Mouse (Mus musculus) megakaryocyte progenitor cell, adult 5-6 weeks (primary cell): ENCODE data around the gene Capn13. TPM values are rescaled to one million over a fixed set of nuclear protein-coding genes. Genes with fewer than 3 reads are reported as not detected.

Experiments
- ATAC-seq: replicated peaks from 2 replicates; pipeline ENCODE4 v1.8.0; 2016; ENCODE audit warnings: mild to moderate bottlenecking, moderate TSS enrichment, inconsistent platforms; ENCODE audit not compliant: poor library complexity
- total RNA-seq, 2 experiments: library from RNA; stranded (forward) in 1 of 2; stranded (reverse) in 1 of 2; fragments of 157-497, 149-512 nt in 1 of 2; fragments of 200-1000 nt in 1 of 2; gene quantifications; 2 replicates each; pipeline versions ENCODE4 v1.2.3 to v1.2.4; 2015 to 2017

Gene Capn13
- 0.07 and 0.12 TPM in 2 replicates for total RNA-seq (2015)
- 0.08 and 0.51 TPM in 2 replicates for total RNA-seq (2017)

GRCm38 (mm10) chr17:73400862-73401261 lies at the start of gene Capn13:
Gene Capn13, minus strand, starts transcription at chr17:73400866.
- ATAC-seq = peak; percentile 89

- ATAC-seq = no peak
These were observed 48.4 kb upstream of the Capn13 start for GRCm38 (mm10) chr17:73449104-73449503.

GRCm38 (mm10) chr17:73440798-73441197 lies 40.1 kb upstream of the Capn13 start:
- ATAC-seq = no peak

DNA sequence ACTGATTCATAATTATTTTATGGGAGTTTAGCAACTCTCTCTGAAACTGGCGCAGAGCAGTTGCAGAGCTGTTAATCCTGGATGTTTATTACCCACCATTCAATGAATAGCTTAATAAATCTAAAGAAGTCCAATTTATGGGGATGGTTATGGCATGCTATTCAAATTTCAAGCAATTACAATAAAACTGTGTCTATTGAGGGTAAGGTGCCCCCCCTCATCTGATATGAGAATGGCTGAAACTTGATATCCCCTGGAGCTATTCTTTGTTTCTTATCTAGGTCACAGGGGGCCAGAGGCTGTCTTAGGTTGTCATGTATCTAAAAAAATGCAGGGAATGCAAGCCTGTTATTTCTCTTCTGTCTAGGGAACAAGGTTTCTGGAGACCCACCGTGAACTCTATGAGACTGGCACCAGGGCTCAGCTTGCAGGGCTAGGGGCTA lies 31.9 kb upstream of the Capn13 start:
- no peak for ATAC-seq

DNA sequence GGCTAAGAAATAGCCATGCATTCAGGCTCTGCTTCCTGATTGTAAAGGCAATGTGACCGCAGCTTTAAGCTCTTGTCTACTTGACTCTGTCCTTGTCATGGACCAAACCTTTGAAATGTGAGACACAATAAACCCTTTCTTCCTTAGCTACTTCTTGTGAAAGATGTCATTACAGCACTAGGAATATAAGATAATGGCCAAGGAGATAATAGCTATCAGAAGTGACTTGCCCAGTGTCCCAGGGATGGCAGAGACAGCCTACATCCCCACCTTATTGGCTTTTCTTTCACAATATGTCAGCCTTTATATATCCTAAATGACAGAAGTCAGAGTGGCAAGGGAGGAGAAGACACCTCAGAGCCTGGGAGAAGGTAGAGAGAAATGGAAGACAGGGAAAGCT lies 31.4 kb upstream of the Capn13 start:
- no peak for ATAC-seq

DNA sequence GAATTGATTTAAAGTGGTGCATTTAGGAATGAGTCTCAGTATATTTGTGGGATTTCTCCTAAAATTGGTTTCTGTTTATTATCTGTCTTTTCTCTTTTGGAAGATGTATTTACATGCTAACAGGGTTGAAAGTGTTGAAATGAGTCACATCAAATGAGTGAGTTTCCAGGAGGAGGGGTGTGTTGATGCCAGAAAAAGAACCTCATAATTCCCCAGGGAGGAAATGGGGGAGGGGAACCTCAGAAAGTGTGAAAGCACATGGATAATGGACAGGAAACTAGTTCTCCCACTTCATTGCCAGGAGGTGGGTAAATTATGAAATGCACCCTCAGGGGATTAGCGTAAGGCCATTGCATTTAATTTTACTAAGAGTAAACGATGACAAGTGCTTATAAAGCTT lies 16.7 kb upstream of the Capn13 start:
- no peak for ATAC-seq

DNA sequence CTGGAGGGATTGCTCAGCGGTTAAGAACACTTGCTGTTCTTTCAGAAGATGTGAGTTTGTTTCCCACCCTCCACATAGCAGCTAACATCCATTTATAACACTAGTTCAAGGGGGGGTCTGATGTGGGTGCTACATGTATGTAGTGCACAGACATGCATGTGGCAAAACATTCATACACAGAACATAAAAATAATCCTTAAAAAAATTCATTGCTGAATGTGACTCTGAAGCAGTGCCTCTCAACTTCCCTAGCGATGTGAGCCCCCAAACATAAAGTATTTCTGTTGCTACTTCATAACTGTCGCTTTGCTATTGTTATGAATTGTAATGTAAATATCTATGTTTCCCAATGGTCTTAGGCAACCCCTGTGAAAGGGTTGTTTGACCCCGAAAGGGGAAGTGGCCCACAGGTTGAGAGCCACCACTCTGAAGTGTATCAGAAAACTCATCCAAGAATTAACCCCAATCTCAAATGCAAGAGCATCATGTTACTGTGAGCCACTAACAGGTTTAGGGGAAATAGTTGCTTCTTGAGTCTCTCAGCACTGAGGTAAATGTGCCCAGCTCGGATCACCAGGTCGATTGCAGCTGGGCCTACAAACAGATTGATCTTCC lies 15.6 kb upstream of the Capn13 start:
- peak; percentile 94 for ATAC-seq

GRCm38 (mm10) chr17:73411817-73412216 lies 11.2 kb upstream of the Capn13 start:
- peak; percentile 46; the same call in 1 of the 2 replicates for ATAC-seq

DNA sequence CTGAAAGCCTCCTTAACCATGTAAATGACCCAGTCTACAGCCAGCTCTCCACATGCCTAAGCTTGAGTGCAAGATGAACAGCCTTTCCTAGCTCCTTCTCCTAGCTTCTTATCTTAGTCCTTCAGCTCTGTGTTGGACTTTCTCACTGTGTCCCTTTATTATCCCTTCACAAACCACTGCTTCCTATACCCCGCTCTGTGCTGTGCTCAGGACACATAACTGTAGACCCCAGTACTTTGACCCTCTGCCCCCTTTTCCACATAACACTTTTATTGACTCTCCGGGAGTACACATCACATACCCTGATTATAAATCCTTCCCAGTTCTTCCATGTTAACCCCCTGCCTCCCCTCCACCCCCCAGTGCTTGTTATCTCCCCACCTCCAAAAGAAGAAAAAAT lies 606 bp upstream of the Capn13 start:
- ATAC-seq = no peak

- no peak for ATAC-seq
These were observed 1.5 kb downstream of the Capn13 start for GRCm38 (mm10) chr17:73399136-73399535.

GRCm38 (mm10) chr17:73393361-73393760 lies 7.3 kb downstream of the Capn13 start:
- no peak for ATAC-seq

DNA sequence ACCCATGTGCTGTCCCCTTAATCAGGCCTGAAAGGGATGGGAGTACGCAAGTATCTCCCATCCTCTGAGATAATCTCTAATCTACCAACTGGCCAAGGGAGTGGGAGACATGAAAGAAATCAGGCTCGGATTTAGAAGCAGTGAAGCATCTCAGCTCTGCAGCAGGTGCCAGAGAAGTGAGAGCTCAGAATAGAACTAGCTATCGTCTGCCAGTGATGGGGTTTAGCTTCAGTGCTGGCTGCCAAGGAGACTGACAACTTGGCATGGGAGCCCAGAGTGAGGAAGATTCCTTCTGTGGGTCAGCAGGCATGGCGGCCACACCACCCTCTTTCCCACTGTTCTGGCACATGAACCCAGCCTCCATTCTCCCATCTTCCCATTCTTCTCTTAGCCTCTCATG lies 8.9 kb downstream of the Capn13 start:
- no peak for ATAC-seq

GRCm38 (mm10) chr17:73390191-73391089 lies 10.2 kb downstream of the Capn13 start:
- ATAC-seq = peak; percentile 89

DNA sequence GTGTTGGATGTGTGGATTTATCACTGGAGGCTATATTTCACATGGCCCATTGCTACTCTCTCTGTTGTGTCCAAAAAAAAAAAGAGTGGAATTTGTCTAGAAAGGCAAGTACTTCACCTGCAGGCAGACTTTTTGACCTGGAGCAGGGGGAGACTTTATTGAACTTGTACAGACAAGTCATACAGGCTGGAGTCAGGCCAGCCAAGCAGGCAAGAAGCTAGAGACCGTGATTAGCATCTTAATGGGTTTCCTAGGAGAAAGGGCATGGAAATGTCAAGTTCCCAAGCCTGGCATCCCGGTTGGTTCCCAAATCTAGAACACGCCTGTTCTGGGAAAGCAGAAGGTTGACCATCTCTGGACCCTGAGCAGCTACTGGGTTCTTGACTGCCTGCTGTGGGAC lies 11.3 kb downstream of the Capn13 start:
- no peak for ATAC-seq

DNA sequence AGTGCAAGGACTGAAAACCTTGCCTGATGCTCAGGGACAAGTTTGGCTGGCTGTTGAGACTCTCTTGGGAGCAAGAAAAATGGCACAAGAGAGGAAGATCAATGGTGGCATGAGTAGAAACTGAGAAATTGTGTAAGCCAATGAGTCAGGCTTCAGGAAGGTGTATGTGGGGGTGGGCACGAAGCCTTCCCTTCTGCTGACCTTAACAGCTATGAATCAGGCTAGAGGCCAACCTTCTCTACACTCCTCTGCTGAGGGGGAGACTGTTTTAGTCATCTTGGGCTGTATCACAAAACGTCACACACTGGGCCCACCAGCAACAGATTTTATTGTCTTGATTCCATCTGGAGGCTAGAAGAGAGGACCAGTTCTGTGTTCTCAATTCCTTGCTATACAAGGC lies 14.1 kb downstream of the Capn13 start:
- no peak for ATAC-seq

GRCm38 (mm10) chr17:73385940-73386339 lies 14.7 kb downstream of the Capn13 start:
- no peak for ATAC-seq

DNA sequence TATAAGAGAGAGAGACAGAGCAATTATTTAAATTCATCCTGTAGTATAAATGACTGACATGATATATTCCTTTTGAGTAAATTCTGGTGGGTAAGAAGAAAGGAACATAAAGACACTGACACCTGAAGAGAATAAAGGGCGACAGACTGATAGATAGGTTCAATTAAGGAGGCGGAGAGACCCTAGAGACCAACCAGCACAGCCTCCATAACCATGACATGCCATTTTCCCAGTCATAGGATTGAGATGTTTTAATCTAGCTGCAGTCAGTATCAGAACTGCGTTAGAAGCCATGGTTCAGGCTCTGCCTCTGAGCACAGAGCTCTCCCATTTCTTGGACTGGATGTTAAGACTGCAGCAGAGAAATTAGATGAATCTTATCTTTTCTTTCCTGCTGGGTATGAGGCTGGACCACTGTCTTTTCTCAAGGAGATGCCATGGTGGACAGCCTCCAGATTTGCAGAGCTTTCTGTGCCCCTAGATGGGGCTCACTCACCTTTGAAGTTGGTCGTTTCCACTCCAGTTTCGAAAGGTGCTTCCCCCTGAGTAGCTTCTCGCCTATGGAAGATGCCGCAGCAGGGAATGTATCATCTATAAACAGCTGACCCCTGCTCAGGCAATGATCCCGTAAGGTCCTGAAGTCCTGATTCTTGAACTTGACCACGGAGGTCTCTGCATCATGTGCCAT lies 18.2 kb downstream of the Capn13 start:
- no peak for ATAC-seq

DNA sequence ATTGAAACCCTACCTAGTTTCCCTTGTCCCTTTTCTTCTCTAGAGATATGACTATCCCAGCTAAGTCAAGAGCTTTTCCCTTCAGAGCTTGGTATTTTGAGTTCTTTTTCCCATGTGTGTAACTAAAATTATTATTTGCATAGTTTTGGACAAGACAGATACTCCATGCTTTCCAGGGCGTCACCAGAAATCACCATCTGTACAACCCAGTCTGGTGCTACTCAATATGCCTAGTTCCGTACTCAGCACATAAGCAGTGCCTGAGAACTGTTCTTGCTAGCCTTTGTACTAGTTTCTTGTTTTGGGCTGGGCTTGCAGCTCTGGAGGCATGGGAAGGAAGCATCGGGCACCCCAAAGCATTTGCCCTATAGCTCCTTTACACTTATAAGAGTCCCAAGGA lies 19.0 kb downstream of the Capn13 start:
- ATAC-seq = no peak

GRCm38 (mm10) chr17:73377778-73378484 lies 22.7 kb downstream of the Capn13 start:
- no peak for ATAC-seq

- no peak for ATAC-seq
These were observed 33.3 kb downstream of the Capn13 start for GRCm38 (mm10) chr17:73367334-73367733.

DNA sequence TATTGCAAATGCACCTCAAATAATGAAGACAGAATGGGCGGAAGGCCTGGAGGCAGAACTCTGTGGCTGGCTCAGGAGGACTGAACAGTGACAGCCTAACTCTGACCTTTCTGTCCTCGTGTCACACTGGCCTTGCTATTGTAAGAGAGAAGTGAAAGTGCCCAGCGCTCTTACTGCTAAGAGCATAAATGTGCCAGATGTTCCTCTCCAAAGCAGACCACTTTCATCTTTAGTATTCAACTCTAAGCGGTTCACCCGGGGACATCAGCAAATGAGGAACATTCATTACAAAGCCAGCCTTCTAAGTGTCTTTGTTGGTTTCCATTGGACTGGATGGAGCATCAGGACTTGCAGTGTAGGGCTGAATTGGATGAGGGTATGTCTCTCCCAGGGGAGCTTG lies 39.6 kb downstream of the Capn13 start:
- ATAC-seq = peak; percentile 98
